Mouse (Mus musculus) spleen, embryonic (tissue): Measurements from ENCODE around the gene Cbln3.

Source experiments
- CTCF ChIA-PET: fragments of 350-600 bp; sonication (Branson Sonifier 250); formaldehyde crosslinking; loops from one replicate; lab custom pipeline; 2022; lab: Charles Lee

Gene Cbln3

DNA sequence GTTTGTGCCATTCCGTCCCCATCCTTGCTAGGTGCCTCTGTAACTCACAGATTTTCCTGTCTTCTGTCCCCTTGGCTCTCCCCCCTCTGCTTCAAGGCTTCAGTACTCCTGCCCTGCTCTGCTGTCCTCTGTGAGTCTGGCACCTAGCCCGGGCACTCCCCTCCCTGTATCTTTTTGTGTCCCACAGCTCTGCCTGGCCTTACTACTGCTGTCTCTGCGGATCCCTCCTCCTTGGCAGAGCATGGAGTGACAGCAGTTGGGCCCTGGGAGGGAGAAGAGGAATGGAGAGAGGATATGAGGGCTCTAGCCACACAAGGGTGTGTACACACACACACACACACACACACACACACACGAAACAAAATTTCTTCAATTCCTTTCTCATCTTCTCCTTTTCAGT lies at the start of gene Cbln3:
TSS of gene Cbln3 (minus strand) at position 227 of the 400 bp plus-strand sequence.
- CTCF ChIA-PET: interaction anchor here (0.6 to 1.1 kb wide), 2 partner anchors 10 to 36 kb away, joined by 3 to 4 read pairs; no protein-coding TSS in a partner anchor

DNA sequence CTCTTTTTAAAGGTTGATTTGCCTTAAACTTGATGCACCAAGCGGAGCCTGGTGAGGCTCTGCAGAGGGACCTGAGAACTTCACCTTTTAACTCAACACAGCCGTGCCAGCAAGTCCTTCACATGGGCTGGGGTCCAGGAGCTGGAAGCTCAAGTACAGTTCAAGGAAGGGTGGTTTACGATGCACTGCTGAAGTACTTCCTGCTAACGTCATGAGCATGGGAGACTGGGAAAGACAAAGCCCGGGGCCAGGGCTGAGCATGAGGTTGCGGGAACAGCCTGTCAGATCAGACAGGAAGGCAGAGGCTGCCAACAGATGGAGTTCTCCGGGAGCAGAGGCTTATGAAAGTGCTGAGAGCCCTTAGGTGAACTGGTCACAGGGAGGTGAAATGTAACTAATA lies 49.4 kb upstream of the Cbln3 start:
- CTCF ChIA-PET: no interaction called here

DNA sequence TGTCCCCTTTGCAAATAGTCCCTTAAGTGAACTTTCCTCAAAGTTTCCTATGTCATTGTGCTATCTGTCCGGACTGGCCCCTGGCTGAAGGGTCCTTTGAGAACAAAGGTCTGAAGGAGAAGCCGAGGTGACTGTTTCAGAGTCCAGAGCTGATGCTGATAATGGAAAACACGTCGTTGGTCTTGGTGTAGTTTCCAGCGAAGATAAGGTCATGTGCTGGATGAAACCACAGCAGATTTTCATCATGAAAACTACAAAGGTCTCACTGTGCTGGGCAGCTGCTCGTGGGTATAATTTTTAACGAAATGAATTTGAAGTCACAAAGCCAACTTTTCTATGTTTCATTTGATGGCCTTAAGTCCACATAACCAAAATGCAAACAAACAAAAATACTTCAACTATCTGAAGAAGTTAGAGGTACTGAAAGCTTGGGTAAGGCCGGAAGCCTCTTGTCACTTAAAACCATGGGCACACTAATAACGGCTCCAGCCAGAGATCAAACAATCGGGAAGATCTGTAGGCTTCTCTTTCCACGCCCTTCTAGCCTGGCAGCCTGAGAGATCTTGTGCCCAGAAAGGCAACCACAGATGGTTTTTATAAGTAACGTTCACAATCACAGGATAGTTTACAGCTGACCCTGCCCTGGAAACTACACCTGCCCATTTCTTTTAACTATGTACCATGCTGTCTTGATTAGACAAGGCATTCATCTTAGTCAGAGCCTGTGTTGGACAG lies 45.2 kb upstream of the Cbln3 start:
- CTCF ChIA-PET: no interaction called here

DNA sequence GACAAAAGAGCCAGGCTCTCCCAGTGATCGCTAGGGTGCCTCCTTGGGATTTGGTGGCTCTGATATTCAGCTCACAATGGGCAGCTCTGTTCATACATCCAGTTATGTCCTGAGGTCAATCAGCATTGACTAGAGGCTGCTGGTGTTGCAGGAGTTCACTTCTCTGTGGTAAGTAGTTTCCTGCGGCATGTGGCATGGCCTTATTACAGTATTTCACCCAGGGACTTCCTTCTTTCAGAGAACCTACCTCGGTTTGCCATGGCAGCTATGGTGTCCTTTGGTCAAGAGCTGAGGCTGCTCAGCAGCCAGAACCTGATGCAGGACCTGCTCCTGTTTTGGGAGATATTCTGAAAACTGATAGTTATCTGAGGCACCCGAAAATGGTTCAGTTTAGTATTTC lies 42.7 kb upstream of the Cbln3 start:
- CTCF ChIA-PET: no interaction called here

DNA sequence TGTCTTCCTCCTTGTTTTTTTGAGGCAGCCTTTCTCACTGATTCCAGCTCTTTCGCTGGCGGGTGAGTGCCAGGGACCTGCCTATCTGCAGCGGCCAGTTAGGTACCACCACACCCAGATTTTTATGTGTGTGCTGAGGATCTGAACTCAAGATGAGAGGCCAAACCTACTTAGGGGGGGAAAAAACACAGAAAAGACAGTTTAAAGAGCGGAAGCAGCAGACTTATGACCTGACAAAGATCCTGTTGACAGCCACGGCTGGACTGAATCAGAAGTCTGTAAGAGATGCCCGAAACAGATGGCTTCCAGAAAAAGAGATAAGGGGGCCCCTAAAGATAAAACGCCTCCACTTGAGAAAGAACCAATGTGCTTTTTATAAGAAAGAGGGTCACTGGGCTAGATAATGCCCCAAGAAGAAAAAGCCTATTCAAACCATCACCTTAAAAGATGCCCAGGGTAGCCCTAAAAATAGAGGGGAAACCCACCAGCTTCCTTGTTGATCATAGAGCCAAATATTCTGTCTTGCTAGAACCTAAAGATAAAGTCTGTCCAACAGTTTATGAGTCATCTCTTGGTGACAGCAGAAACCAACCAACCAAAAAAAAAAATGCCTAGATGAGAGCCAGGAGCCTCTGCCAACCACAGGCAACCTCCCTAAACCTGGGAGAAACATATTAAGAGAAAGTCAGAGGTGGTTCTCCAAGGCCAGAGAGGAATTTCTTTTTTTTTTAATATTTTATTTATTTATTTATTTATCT lies 38.5 kb upstream of the Cbln3 start:
- CTCF ChIA-PET: no interaction called here

DNA sequence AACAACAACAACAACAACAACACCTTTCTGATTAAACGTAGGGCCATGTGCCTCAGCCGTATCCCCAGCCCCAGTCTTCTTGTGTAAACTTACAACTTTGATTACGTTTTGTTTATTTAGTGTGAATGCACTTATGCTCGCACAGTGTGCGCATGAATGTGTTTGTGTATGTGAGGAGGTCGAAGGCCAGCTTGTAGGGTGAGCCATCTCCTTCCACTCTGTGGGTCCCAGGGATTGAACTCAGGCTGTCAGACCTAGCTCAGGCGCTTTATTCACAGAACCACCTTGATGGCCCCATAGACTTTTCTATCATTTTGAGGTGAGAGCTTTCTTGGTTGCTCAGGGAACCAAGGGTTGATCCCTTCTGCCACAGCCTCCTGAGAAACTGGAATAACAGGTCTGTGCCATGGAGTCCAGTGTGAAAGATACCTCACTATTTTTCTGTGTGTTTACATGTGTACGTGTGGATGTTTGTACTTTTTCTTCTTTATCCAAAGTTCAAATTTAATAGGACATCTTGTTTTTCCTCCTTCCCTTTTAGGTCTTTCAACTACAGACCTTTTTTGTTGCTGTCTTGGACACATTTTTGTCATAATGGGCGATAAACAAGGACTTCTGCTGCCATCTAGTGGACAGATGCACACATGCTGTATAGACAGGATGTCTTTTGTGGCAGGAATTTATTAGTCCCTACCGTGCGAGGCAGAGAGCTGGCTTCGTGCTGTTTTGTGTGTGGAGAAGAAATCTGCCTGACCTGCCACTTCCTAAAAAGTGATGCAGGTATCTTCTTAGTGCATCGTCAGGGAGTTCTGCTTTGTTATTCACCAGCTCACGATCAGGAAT lies 34.3 kb upstream of the Cbln3 start:
- CTCF ChIA-PET: interaction anchor here (0.6 to 2.0 kb wide), 4 partner anchors 33 to 52 kb away, joined by 3 to 10 read pairs (median 6); no protein-coding TSS in a partner anchor

DNA sequence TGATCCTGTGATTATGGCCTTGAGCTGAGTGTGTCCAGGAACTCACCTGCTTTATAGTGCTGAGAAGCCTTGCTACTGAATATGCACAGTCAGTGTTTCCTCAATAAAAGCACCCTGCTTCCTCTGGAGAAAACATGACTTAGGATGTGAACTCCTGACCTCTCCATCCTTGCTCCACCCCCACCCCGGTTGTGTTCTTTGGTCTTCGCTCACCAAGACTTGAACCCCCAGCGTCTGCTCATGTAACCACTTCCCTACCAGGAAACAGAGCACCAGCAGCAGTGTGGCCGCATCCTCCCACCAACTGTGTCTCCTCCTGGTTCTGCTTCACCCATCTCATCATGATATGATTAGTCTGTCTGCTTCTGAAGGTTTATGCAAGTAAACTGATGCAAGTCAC lies 29.2 kb upstream of the Cbln3 start:
- CTCF ChIA-PET: no interaction called here

DNA sequence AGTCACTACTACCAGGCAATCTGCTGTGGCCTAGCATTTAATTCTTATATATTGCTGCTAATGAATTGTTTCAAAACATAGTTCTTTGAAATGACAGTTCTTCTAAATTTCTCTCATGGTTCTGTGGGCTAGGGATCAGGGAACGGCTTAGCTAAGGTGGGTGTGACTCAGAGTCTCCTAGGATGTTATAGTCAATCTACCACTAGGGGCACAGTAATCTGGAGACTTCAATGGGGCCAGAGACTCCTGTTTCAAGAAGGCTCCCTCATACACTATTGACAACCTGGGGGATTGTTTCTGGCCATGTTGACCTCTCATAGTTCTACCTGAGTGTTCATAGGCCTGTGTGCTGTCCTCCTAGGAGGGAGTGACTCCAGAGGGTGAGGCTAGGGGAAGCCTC lies 21.3 kb upstream of the Cbln3 start:
- CTCF ChIA-PET: no interaction called here

DNA sequence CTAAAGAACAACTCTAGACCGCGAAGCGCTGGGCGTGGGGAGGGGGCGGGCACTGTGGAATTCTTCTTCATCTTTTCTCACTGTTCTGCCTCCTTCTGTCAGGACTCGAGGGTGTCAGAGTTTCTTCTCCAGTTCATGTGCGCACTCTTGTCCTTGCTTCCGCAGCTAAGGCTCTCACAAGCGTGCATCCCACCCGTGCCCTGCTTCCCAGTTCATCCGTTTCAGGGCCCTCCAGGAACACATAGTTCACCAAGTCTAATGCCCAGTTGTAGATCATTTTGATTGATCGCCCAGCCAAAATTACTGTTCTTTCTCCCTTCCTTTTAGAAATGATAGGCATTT lies 16.2 kb upstream of the Cbln3 start:
- CTCF ChIA-PET: interaction anchor here (0.6 to 1.0 kb wide), 2 partner anchors 18 to 111 kb away, joined by 3 to 7 read pairs; no protein-coding TSS in a partner anchor

DNA sequence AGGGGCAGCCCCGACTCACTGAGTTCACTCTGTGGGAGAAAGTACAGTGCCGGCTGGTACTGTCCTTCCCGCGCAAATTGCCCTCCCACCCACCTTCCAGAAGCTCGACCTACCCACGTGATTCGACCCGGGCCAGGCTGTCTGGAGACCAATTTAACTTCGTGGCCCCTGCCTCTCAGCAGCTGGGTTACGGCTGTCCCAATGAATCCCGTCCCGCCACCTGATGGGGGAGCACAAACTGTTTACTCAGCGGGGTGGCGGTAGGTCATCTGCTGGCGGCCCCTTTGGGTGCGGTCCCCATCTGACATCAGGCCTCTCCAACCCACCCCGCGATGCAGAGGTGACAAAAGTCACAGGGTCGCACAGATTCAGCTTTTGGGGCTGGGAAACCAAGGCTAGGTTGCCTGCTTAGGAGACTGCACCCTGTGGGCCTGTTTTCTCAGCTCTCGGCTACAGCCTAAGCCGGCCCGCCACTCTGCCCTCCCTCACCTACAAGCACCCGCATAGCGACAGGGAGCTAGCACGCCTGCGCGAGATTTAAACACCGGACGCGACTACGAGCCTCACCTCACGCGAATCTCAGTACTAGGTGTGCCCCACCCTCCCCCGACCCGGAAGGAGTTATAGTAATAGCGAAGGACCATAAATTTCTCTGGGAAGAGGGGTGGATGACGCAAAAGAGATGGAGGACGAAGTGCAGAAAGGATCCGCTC lies 15.7 kb upstream of the Cbln3 start, which contains the start of gene Sdr39u1:
TSS of gene Sdr39u1 (minus strand) at position 593 of the 713 bp plus-strand sequence.
- CTCF ChIA-PET: interaction anchor here (0.5 to 1.0 kb wide), 2 partner anchors 18 to 1589 kb away, joined by 3 read pairs; no protein-coding TSS in a partner anchor

DNA sequence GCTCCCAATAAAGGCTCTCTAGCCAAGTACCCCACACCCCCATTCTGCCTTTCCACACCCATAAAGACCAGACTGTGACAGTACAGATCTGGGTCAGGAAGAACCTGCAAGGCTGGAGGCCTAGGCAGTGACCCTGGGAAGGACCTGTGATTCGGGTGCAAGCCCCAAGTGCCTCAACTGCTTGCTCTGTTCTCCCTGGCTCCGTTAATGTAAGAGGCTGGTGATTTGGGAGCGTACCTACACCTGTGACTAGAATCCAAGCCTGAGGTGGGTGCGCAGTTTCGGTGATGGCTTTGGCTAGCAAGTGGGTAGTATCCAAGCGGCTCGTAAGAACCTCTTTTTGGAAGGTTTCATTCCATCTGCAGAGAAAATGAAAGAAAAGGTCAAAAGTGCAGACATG lies 14.8 kb upstream of the Cbln3 start:
- CTCF ChIA-PET: interaction anchor here (1.1 kb wide), 1 partner anchor 16 kb away, joined by 3 read pairs; no protein-coding TSS in a partner anchor

DNA sequence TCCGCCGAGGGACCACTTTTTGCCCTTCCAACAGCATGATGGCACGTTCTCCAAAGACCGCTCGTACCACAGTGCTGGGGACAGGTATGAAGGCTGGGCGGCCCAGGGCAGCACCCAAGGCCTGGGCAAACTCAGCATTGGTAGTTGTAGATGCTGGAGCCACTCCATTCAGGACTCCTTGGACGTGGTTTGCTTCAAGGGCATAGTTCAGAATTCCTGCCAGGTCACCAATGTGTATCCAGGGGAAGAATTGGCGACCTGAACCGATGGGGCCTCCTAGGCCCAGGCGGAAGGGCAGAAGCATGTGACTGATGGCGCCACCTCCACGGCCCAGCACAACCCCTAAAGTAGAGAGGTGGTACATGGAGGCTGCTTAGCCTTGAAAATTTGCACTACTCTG lies 13.5 kb upstream of the Cbln3 start:
- CTCF ChIA-PET: no interaction called here

DNA sequence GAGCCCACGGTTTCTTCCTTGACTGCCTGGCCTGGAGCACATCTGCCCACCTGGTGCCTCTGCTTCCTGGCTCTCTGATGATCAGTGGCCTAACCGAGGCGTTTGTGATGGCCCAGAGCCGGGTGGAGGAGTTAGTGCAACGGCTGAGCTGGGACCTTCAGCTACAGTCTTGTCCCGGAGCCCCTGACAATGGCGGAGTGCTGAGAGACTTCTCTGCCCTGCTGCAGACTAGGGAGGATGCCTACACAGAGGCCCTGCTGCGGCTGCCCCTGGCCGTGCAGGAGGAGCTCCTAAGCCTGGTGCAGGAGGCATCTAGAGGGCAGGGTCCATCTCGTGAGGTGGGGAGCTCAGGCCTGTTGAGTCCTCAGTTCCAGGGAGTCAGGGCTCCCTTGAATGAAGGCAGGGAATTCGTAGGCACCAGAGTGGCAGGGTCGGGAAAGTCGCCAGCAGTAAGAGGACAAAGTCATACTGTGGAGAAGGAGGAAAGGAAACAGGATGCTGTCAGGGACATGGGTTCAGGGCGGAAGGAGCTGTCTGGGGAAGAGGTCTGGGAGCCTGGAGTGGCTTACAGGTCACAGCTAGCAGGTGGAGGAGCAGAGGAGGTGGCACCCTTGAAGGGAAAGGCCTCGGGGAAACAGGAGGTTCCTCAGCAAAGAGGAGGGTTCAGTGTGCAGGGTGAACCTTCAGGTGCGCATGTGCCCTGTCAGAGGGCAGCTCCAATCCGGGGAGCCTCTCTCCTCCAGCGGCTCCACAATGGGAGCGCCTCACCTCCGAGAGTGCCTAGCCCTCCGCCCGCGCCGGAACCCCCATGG lies 2.6 kb upstream of the Cbln3 start:
- CTCF ChIA-PET: interaction anchor here (0.8 kb wide), 1 partner anchor 1655 kb away, joined by 3 read pairs; no protein-coding TSS in a partner anchor

DNA sequence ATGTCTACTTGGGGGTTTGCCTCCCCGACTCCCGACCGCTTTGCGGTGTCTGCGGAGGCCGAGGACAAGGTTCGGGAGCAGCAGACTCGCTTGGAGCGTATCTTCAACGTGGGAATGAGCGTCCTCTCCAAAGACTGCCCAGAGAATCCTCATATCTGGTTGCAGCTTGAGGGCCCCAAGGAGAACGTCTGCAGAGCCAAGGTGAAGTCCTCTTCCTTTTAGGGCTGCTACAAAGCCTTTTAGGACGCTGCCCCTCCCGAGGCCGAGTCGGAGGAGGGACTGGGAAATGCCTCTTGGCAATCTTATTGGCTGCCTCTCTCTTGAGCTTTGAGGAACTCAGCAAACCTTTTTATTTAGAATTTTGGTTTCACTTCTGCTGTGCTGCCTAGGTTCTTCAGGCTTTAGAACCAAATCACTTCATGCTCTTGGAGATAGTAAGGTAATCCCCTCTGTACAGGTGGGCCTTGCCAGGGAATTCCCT lies 1.6 kb upstream of the Cbln3 start:
- CTCF ChIA-PET: no interaction called here

DNA sequence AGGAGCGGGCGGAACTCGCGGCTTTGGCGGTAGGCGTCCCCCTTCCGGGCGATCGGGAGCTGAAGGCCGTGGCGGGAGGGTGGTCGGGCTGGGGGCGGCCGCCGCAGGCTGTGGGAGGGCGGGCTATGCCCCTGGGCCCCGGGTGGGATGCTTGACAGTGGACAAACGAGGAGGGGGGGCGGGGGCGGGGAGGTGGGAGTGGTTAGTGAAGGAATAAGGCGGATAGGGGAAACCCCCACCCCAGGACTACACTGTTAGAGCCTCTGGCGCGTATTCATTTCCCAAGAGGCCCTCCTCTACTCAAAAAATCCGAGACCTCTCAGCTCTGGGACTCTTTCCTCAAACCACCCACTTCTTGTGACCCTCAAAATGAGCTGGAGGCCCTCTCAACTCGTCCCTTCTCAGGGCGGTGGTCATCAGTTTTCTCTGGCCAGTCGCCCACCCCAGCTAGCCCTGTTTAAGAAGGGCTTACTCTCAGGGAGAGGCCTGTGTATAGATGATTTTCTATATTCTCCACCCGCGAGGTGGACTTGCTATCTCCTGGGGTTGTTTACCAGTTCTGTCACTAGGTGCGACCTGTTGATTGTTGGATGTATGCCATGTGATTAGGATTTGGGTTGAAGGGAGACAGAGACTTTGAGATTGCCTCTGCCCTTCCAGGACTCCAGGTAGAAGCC lies 1.1 kb upstream of the Cbln3 start:
- CTCF ChIA-PET: interaction anchor here (0.6 to 1.1 kb wide), 2 partner anchors 11 to 33 kb away, joined by 3 read pairs; no protein-coding TSS in a partner anchor

DNA sequence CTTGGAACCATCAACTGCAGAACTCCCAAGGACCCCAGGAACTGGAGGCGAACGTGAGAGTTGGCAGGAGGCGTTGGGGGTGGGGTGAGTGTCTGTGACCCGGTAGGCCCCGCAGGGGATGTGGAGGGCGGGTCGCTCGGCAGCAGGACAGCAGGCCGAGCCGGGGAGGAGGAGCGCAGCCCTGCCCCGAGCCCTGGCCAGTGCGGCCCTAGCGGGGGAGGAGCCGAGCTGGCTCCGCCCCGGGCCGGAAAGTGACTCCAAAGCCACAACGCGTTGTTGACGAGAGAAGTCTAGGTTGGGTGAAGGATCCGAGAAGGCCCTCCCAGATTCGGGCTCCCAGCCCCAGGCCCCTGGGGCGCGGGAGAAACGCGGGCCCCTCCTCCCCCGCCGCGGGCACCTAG lies 521 bp upstream of the Cbln3 start, which contains the start of gene Khnyn:
TSS of gene Khnyn (plus strand) at position 235 of the 401 bp plus-strand sequence.
- CTCF ChIA-PET: interaction anchor here (0.6 to 1.1 kb wide), 2 partner anchors 11 to 33 kb away, joined by 3 read pairs; no protein-coding TSS in a partner anchor

DNA sequence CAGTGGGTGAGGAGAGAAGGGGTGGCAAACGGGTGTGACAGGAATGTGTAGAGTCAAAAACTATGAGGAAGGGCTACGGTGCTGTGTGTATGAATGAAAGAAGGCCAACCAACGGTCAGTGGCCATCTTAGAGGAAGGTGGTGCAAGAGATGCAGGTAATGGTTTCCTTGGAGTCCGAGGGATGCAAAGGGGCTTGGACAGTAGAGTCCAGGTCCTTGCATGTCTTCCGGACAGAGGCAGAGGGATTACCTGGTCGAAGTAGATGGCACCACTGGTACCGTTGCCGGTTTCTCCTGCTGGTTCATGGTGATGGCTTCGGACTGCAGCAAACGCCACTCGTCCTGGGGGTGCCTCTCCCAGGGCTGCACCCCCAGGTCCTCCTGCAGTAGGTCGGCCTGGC lies 529 bp downstream of the Cbln3 start:
- CTCF ChIA-PET: interaction anchor here (0.6 kb wide), 1 partner anchor 36 kb away, joined by 4 read pairs; no protein-coding TSS in a partner anchor

DNA sequence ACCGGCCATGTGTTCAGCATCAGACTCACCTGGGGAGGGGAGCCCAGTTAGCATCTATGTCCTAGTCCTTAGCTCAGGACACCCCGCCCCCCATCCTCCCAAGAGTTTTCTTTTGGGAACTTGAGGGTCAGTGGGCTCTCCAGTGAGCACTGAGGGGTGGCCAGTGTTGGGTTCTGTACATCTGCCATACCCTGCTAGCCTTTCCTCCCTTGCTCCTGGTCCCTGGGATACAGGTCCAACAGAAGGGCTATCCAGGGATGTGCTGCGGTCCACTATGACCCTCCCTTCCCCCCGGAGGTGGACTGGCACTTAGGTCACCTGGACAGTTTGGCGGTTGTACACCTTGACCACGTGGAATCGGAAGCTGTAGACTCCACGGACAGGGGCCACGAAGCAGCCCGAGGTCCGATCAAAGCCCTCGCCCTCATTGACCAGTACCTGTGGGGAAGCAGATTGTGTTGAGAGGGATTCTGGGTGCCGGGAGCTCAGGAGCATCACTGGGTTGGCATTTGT lies 987 bp downstream of the Cbln3 start:
- CTCF ChIA-PET: interaction anchor here (1.0 kb wide), 1 partner anchor 16 kb away, joined by 3 read pairs; no protein-coding TSS in a partner anchor
